Mouse (Mus musculus): ENCODE data around the gene Dgkq. TPM values are rescaled to one million over a fixed set of nuclear protein-coding genes. Genes with fewer than 3 reads are reported as not detected.

The Dgkq gene
- polyA plus RNA-seq, 1 experiment, result not detected

GRCm38 (mm10) chr5:108621870-108622269 lies 47.6 kb downstream of the Dgkq start:
- TF ChIP-seq POLR2A (IDR thresholded peaks at IDR 0.05; ENCODE audit: insufficient read depth, low read depth, low read length), result no peak
- no peak for TF ChIP-seq CTCF (IDR thresholded peaks at IDR 0.05; ENCODE audit: insufficient read depth, low read depth, low read length)
- H3K4me3 ChIP-seq (ENCODE audit: insufficient read depth, low read depth, low read length), result no peak overlapping the region
- H3K4me1 ChIP-seq (ENCODE audit: control insufficient read depth, insufficient read depth, low read length), result no peaks in the 10 kb centered on the region
- WGBS, result 62% methylated on average over 2 of the region's 2 CpGs
- H3K27ac ChIP-seq (ENCODE audit: insufficient read depth, low read depth, low read length), result no peak overlapping the region

- no peaks in the 10 kb centered on the region for H3K4me1 ChIP-seq (ENCODE audit: control insufficient read depth, insufficient read depth, low read length)
- H3K27ac ChIP-seq (ENCODE audit: insufficient read depth, low read depth, low read length), result no peak overlapping the region
- 97% methylated on average over 1 of the region's 1 CpGs for WGBS
- TF ChIP-seq POLR2A (IDR thresholded peaks at IDR 0.05; ENCODE audit: insufficient read depth, low read depth, low read length) (no peak), CTCF (IDR thresholded peaks at IDR 0.05; ENCODE audit: insufficient read depth, low read depth, low read length) (no peak)
- H3K4me3 ChIP-seq (ENCODE audit: insufficient read depth, low read depth, low read length), result no peak overlapping the region
Measured at GRCm38 (mm10) chr5:108610426-108610825, 59.0 kb downstream of the Dgkq start.

GRCm38 (mm10) chr5:108602537-108602936 lies 66.9 kb downstream of the Dgkq start:
- Histone ChIP-seq H3K4me1 (ENCODE audit: control insufficient read depth, insufficient read depth, low read length) (no peaks in the 10 kb centered on the region), H3K4me3 (ENCODE audit: insufficient read depth, low read depth, low read length) (no peak overlapping the region), H3K27ac (ENCODE audit: insufficient read depth, low read depth, low read length) (no peak overlapping the region)
- 86% methylated on average over 9 of the region's 9 CpGs for WGBS
- TF ChIP-seq POLR2A (IDR thresholded peaks at IDR 0.05; ENCODE audit: insufficient read depth, low read depth, low read length) (no peak), CTCF (IDR thresholded peaks at IDR 0.05; ENCODE audit: insufficient read depth, low read depth, low read length) (no peak)

- Histone ChIP-seq H3K4me1 (ENCODE audit: control insufficient read depth, insufficient read depth, low read length) (no peaks in the 10 kb centered on the region), H3K4me3 (ENCODE audit: insufficient read depth, low read depth, low read length) (no peak overlapping the region), H3K27ac (ENCODE audit: insufficient read depth, low read depth, low read length) (no peak overlapping the region)
- no peak for TF ChIP-seq POLR2A (IDR thresholded peaks at IDR 0.05; ENCODE audit: insufficient read depth, low read depth, low read length)
- TF ChIP-seq CTCF (IDR thresholded peaks at IDR 0.05; ENCODE audit: insufficient read depth, low read depth, low read length), result no peak
- WGBS, result 79% methylated on average over 1 of the region's 1 CpGs
Measured at GRCm38 (mm10) chr5:108599923-108600322, 69.5 kb downstream of the Dgkq start.

Other genes starting within 250 kb of the Dgkq start
- not detected in 2 replicates for gene Atp5k, start 235.2 kb downstream of the Dgkq start, polyA plus RNA-seq (2012; ENCODE audit: insufficient read depth, insufficient read length, low replicate concordance, missing spikeins)
- gene Mfsd7a, start 220.8 kb downstream of the Dgkq start, polyA plus RNA-seq (2012; ENCODE audit: insufficient read depth, insufficient read length, low replicate concordance, missing spikeins), result not detected in 2 replicates
- 59.2 TPM in 1 of 2 replicates, not detected in the other for gene Pcgf3, start 208.4 kb downstream of the Dgkq start, polyA plus RNA-seq (2012; ENCODE audit: insufficient read depth, insufficient read length, low replicate concordance, missing spikeins)
- gene Cplx1, start 119.6 kb downstream of the Dgkq start, polyA plus RNA-seq (2012; ENCODE audit: insufficient read depth, insufficient read length, low replicate concordance, missing spikeins), result 281 and 534 TPM in 2 replicates
- gene Gak, start 39.9 kb downstream of the Dgkq start, polyA plus RNA-seq (2012; ENCODE audit: insufficient read depth, insufficient read length, low replicate concordance, missing spikeins), result 581 TPM in 1 of 2 replicates, not detected in the other
- gene Tmem175, start 39.9 kb downstream of the Dgkq start, polyA plus RNA-seq (2012; ENCODE audit: insufficient read depth, insufficient read length, low replicate concordance, missing spikeins), result not detected in 2 replicates
- gene Idua, start 9.3 kb downstream of the Dgkq start, polyA plus RNA-seq (2012; ENCODE audit: insufficient read depth, insufficient read length, low replicate concordance, missing spikeins), result not detected in 2 replicates
- not detected in 2 replicates for gene Slc26a1, start 5.9 kb upstream of the Dgkq start, polyA plus RNA-seq (2012; ENCODE audit: insufficient read depth, insufficient read length, low replicate concordance, missing spikeins)
- gene Fgfrl1, start 22.7 kb upstream of the Dgkq start, polyA plus RNA-seq (2012; ENCODE audit: insufficient read depth, insufficient read length, low replicate concordance, missing spikeins), result not detected in 2 replicates
- not detected in 2 replicates for gene Rnf212, start 105.3 kb upstream of the Dgkq start, polyA plus RNA-seq (2012; ENCODE audit: insufficient read depth, insufficient read length, low replicate concordance, missing spikeins)
- gene Tmed11, start 125.7 kb upstream of the Dgkq start, polyA plus RNA-seq (2012; ENCODE audit: insufficient read depth, insufficient read length, low replicate concordance, missing spikeins), result not detected in 2 replicates
- not detected in 2 replicates for gene Vmn2r8, start 139.2 kb upstream of the Dgkq start, polyA plus RNA-seq (2012; ENCODE audit: insufficient read depth, insufficient read length, low replicate concordance, missing spikeins)
- gene Vmn2r9, start 182.9 kb upstream of the Dgkq start, polyA plus RNA-seq (2012; ENCODE audit: insufficient read depth, insufficient read length, low replicate concordance, missing spikeins), result not detected in 2 replicates